Mouse (Mus musculus) olfactory bulb, adult 2 months (tissue): ENCODE measurements around the gene Tcte2.

Experiments used
- CTCF ChIP-seq: fragments of 200-500 bp; IDR thresholded peaks from 2 replicates; pipeline ENCODE4 v1.5.1; 2012; ENCODE audit warnings: low read depth, mild to moderate bottlenecking, low read length, moderate library complexity; ENCODE audit not compliant: insufficient read depth
- POLR2A ChIP-seq: fragments of 200-500 bp; IDR thresholded peaks from 2 replicates; pipeline ENCODE4 v1.6.1; 2012; ENCODE audit warnings: mild to moderate bottlenecking, low read depth, low read length, moderate library complexity; ENCODE audit not compliant: insufficient read depth

DNA sequence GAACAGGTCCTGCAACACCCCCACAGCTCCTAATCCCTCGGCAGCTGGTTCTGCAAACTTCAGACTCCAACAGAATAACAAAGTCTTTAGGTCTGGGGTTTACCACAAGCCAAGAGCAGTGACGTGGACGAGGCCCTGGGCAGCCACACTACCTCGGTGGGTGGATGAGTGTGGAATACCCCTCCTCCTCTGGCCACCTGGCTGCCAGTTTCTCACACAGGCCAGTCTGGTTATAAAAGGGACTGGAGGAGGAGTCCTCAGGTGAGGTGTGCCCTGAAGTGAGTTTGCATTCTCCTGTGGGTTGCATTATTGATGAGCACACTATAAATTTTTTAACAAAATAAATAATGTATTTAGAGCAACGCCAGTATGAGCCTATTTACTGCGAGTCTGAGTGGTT is 49.5 kb downstream of the Tcte2 start:
- TF ChIP-seq POLR2A (no peak), CTCF (no peak)
